Mouse (Mus musculus) neural tube, embryonic 10.5 days (tissue): ENCODE results near the gene Slc25a5.
"Not testable (repeated sequence)": the region's sequence is repeated elsewhere in the genome, so short reads cannot be mapped to it uniquely, and the experiment has no call there.

ENCODE experiments used
- DNase-seq: peaks from one replicate; pipeline ENCODE4 v3.0.0-alpha.2; 2017; ENCODE audit warnings: low spot score; ENCODE audit errors: extremely low spot score

Gene Slc25a5

DNA sequence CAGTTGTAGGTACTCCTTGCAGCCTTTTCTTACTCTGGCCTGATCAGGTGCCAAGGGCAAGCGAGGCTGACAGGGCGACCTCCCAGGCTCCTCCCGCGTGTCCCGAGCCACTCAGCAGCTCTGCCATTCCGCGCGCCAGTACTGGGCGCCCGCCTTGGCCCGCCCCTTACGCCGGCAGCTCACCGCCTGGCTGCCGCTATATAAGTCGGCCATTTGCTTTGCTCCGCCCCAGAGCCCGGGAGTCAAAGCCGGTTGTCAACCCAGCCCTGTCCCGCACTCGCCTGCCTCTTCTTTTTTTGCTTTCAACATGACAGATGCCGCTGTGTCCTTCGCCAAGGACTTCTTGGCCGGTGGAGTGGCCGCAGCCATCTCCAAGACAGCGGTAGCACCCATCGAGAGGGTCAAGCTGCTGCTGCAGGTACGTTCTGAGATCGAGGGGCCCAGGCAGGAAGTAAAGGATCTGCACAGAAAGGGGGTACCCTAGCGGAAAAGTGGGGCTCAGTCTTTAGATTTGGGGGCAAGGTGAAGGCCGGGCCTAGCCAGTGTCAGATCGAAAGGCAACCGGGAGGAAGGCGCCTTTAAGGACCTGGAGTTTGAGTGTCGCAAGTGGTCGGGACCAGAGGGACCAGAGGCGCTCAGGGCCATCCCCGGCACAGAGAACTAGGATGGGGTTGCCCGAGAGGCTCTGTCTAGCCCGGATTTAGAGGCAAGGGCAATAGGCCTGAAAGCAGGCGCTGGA lies at the start of gene Slc25a5:
TSS of gene Slc25a5 (plus strand) at position 228 of the 739 bp plus-strand sequence.
- DNase-seq, result peak; percentile 66

DNA sequence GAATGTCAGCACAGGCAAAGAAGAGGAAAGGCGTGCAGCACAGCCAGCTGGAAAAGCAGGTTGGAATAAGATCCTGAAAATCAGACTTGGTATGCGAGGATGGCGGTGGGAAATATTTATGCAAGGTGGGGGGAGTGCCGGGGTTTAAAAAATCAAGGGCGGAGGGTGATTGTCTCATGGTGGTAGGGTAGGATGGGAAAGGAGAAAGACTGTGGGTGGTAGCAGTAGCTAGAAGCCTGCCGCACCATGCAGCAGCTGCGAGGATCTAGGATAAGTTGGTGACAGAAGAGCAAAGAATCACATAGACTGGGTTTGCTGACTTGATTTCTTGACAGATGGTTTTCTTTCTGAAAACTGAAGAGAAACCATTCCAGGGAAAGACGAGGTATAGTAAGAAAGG lies 48.7 kb upstream of the Slc25a5 start:
- no peak for DNase-seq

- no peak for DNase-seq
Measured at GRCm38 (mm10) chrX:36748573-36748972, 46.9 kb upstream of the Slc25a5 start.

- DNase-seq, result no peak
Measured at GRCm38 (mm10) chrX:36749281-36749785, 46.1 kb upstream of the Slc25a5 start.

DNA sequence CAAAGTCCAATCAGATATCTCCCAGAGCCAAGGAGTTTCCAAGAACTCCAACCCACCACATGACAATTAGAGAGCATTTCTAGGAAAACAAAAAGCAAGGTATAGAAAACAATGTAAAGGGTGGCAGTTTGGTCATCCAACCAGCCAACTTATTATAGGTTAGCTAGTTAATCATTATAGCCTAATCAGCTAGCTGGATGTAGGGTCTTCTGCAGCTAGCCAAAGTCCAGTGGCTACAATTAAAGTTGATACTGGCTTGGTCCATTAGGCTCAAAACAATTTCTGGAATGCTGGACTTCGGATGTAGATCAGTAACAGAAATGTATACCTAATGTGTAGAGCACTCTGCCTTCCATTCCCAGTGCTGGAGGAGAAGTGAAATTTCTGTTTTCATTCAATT lies 44.9 kb upstream of the Slc25a5 start:
- DNase-seq, result no peak

GRCm38 (mm10) chrX:36752586-36752985 lies 42.9 kb upstream of the Slc25a5 start:
- DNase-seq, result no peak

DNA sequence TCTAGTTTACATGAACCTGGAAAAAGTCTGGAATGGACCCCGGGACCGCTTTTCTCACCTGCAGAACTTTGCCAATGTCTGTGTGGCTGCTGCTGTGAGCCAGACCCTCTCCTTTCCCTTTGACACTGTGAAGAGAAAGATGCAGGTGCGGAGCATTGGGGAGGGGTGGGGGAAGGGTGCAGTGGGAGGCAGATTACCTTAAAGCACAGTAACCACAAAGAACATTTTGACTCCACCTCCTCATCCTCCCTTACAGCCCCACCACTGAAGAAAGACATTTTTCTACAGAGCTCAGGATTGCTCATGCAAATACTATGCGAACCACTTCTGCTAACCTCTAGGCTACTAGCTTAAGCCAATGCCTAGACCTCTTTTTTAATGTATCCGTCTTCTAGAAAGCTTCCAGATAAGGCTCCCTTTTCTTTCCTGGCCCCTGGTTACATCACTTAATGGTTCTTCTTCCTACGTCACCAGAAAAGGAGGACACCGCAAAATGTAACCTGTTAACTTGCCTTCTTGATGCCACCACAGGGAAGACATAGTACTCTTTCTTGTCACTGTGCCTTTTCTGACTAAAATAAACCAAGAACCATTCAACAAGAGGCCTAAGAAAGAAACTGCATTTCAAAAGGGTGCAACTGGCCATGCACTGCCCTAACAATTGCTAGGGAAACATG lies 37.5 kb upstream of the Slc25a5 start:
- DNase-seq, result no peak

DNA sequence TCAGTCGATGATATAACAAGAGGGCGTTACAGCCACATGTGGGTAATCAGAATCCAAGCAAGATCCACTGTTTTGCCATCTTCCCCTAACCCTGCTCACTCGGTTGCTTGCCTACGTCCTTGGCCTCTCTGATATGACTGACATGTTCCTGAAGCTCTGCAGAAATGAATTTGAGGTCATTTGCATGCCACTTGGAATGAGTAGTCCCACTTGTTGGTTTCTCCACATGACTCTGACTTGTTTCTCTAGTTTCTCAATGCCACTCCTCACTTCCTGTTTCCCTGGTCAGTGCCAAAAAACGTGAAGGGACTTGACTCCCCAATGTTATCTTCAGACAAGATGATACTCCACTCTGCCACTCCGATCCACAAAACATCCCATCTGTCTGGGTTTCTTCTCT lies 36.9 kb upstream of the Slc25a5 start:
- DNase-seq, result no peak

DNA sequence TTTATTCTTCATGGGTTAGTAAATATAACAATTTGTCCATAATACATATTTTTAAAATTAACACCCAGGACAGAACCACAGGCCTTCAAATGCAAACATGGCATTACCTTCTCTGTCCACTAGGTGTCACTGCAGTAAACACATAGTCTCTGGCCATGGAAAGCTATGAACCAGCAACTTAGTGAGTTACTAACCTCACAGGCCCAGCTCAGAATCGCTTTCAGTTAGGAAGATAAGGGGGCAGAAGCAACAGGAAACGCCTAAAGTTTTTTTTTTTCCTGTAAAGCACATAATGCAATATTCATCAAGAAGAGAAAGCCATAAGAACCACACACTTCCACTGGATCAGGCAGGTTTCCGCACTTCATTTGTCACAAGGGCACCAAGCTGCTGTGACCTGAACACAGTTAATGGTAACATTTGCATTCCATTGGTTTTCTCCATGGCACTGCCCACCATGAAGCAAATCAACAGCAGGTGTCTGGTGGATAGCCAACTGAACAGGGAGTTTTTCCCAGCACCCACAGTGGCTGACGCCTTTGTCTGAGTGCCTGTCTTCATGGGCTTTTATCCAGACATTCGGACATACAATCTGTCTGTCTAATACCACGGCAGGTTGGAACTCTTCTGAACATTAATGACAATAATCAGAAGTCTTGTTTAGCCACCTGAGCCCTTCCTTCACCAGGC lies 34.4 kb upstream of the Slc25a5 start:
- DNase-seq, result peak; percentile 36

DNA sequence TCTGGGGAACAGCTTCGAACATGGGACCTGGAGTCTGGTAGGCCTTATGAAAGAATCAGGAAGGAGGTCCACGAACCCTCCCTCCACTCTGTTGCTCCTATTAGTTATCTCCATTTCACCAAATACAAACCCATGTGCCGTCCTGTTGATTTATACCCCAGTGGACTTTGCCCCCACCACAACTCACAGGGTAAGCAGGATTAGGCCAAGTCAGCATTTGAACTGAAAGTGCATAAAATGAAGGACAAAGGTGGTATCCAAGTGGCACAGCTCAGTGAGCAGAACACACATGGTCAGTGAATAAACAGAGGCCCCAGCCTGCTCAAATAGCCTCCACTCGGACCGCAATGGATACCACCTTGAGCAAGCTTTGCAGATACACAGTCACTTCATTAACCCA lies 33.2 kb upstream of the Slc25a5 start:
- DNase-seq, result no peak

DNA sequence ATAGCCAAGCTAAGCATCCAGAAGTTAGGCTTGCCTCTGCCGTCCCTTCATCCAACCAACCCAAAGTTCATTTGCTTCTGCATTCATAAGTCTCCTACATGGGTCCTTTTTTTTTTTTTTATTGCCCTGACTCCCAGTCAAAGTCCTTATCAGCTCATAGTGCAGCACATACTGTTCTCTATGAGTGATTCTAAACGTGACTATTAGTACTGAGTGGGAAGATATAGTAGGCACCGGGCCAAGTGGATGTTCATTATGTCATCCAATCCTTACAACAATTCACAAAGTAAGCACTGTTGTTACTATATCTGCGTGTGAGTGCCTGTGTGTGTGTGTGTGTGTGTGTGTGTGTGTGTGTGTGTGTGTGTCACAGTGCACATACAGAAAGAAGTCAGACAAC lies 32.6 kb upstream of the Slc25a5 start:
- no peak for DNase-seq

DNA sequence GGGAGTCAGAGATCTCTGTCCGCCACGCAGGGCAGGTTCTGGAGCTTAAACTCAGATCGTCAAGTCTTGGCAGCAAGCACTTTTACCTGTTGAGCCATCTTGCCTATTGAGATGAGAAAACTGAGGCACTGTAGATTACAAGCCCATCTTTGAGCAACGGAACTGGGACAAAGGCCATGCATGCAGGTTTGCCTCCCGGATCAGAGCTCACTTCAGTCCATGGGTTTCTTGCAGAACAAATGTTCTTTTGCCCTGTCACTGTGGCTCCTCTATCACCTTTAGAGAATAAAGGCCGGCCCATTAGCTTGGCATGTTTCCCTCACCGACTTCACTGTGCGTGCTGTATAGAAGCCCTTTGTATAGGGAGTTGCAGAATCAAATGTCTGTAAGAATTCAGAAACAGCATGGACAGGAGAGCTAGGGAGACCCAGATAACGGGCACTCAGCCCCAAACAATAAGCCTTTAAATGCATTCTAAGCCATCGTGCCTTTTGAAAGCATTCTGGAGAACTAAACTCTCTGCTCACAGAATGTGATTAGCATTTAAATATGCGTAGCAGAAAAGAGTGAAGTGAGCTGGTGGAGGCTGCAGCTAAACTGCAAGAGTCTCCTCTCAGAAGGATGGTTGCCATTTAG lies 32.0 kb upstream of the Slc25a5 start:
- DNase-seq, result peak; percentile 18

- no peak for DNase-seq
Measured at GRCm38 (mm10) chrX:36763934-36764317, 31.5 kb upstream of the Slc25a5 start.

GRCm38 (mm10) chrX:36767386-36767785 lies 28.1 kb upstream of the Slc25a5 start:
- no peak for DNase-seq

DNA sequence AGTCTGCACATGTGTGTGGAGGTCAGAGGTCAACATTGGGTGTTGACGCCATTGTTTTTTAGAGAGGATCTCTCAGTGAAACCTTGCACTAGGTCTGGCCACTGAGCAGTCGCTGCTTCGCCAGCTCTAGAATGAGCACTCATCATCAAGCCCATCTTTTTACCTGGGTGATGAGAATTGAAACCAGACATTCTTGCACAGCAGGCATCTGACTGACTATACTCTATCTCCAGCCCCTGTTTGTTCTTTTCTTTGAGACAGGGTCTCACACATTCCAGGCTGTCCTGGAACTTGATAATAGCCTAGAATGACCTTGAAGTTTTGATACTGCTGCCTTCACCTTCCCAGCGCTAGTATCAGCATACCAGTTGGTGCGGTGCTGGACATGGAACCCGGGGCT lies 22.9 kb upstream of the Slc25a5 start:
- DNase-seq, result no peak

GRCm38 (mm10) chrX:36775520-36775919 lies 19.9 kb upstream of the Slc25a5 start:
- no peak for DNase-seq

- no peak for DNase-seq
Measured at GRCm38 (mm10) chrX:36777694-36778093, 17.8 kb upstream of the Slc25a5 start.

GRCm38 (mm10) chrX:36789360-36789759 lies 6.1 kb upstream of the Slc25a5 start:
- no peak for DNase-seq

DNA sequence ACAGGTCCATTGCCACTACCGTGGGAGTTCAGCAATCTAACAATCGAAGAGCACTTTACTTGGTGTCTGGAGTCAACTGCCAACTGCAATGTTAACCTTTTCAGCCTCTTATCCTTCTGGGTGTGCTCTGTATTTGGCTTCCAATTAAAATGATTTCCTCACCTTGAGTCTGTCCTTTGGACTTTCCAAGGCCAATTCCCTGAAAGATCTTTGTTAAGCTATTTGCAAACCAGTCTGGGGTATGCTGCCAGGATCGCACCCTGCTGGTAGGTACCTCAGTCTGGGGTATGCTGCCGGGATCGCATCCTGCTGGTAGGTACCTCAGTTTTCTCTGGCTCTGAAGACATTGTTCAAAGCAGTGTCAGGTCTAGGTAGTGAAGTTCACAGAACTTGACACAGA lies 880 bp upstream of the Slc25a5 start:
- no peak for DNase-seq

GRCm38 (mm10) chrX:36796163-36796581 lies 721 bp downstream of the Slc25a5 start:
- peak; percentile 74 for DNase-seq

GRCm38 (mm10) chrX:36796734-36797133 lies 1.3 kb downstream of the Slc25a5 start:
- DNase-seq, result not testable (repeated sequence)
